Mouse (Mus musculus) adrenal gland, adult 18-20 months (tissue): ENCODE data around the gene Klhl23. TPM values are rescaled to one million over a fixed set of nuclear protein-coding genes. Genes with fewer than 3 reads are reported as not detected.

Experiments
- total RNA-seq, 2 experiments: library from RNA; stranded (reverse); gene quantifications; 1 replicate in 1 of 2; 2 replicates in 1 of 2; pipeline ENCODE4 v1.2.3; 2021

Gene Klhl23
- total RNA-seq, 2 experiments from 2014 or later = 5.9 to 6.0 TPM

Other genes starting within 250 kb of the Klhl23 start
- gene Lrp2, start 235.9 kb upstream of the Klhl23 start, total RNA-seq = 1 to 10 TPM in 1 of 2 experiments, under 1 TPM in 1; 0.45 to 1.2 TPM
- 1 to 10 TPM; 6.5 to 9.2 TPM for gene Bbs5, start 174.8 kb upstream of the Klhl23 start, total RNA-seq
- 1 to 10 TPM in 1 of 2 experiments, under 1 TPM in 1; 0.40 to 1.0 TPM for gene Klhl41, start 151.8 kb upstream of the Klhl23 start, total RNA-seq
- gene Fastkd1, start 108.4 kb upstream of the Klhl23 start, total RNA-seq = 10 to 100 TPM; 20.8 to 22.3 TPM
- gene Ppig, start 99.4 kb upstream of the Klhl23 start, total RNA-seq = 10 to 100 TPM; 61.5 to 65.5 TPM
- gene Ccdc173, start 32.4 kb upstream of the Klhl23 start, total RNA-seq = 1 to 10 TPM; 1.1 to 1.3 TPM
- gene Phospho2, start 32.3 kb upstream of the Klhl23 start, total RNA-seq = 10 to 100 TPM; 27.7 to 28.4 TPM
- gene Ssb, start 39.6 kb downstream of the Klhl23 start, total RNA-seq = 100 to 1,000 TPM; 137 to 172 TPM
- 10 to 100 TPM; 15.7 to 17.3 TPM for gene Mettl5, start 63.7 kb downstream of the Klhl23 start, total RNA-seq
- gene Ubr3, start 75.3 kb downstream of the Klhl23 start, total RNA-seq = 10 to 100 TPM; 66.6 to 85.9 TPM
- gene Myo3b, start 217.2 kb downstream of the Klhl23 start, total RNA-seq = not detected